Mouse (Mus musculus): ENCODE results near the gene Rac1. TPM values are rescaled to one million over a fixed set of nuclear protein-coding genes. Genes with fewer than 3 reads are reported as not detected.
"Not testable (repeated sequence)": the region's sequence is repeated elsewhere in the genome, so short reads cannot be mapped to it uniquely, and the experiment has no call there.

The Rac1 gene
- polyA plus RNA-seq, 1 experiment: 245 TPM

- H3K36me3 ChIP-seq (ENCODE audit: control insufficient read depth, insufficient read depth): peaks cover 3% of the 10 kb centered on the region
- no peak overlapping the region for H3K4me3 ChIP-seq
- H3K27me3 ChIP-seq (ENCODE audit: control insufficient read depth, insufficient read depth, insufficient read length): no peaks in the 10 kb centered on the region
- TF ChIP-seq USF1 (IDR thresholded peaks at IDR 0.05; ENCODE audit: low read depth): no peak
- TF ChIP-seq TCF12 (IDR thresholded peaks at IDR 0.05; ENCODE audit: insufficient read depth, poor library complexity, severe bottlenecking): no peak
- no peak for TF ChIP-seq MYOG (IDR thresholded peaks at IDR 0.05; ENCODE audit: control insufficient read depth in 1 of 3, insufficient read depth in 1 of 3, insufficient read length in 2 of 3, low read depth in 2 of 3)
- H3ac ChIP-seq (ENCODE audit: control insufficient read depth, insufficient read length): no peak overlapping the region
- H3K4me2 ChIP-seq (ENCODE audit: low read depth): no peak overlapping the region
- H3K79me2 ChIP-seq (ENCODE audit: control insufficient read depth, insufficient read depth): peaks cover 16% of the 10 kb centered on the region
Measured at GRCm38 (mm10) chr5:143504453-143504852, 23.4 kb downstream of the Rac1 start.

- no peak overlapping the region for H3K4me3 ChIP-seq
- H3K27me3 ChIP-seq (ENCODE audit: control insufficient read depth, insufficient read depth, insufficient read length): no peaks in the 10 kb centered on the region
- peaks cover 3% of the 10 kb centered on the region for H3K36me3 ChIP-seq (ENCODE audit: control insufficient read depth, insufficient read depth)
- peaks cover 11% of the 10 kb centered on the region for H3K79me2 ChIP-seq (ENCODE audit: control insufficient read depth, insufficient read depth)
- H3K4me2 ChIP-seq (ENCODE audit: low read depth): no peak overlapping the region
- TF ChIP-seq POLR2AphosphoS2 (IDR thresholded peaks at IDR 0.05; ENCODE audit: insufficient read length, low read depth): peak; percentile 24
- no peak for TF ChIP-seq TCF3 (IDR thresholded peaks at IDR 0.05; ENCODE audit: insufficient read length, low read depth)
- no peak overlapping the region for H3ac ChIP-seq (ENCODE audit: control insufficient read depth, insufficient read length)
Measured at GRCm38 (mm10) chr5:143503740-143504139, 24.1 kb downstream of the Rac1 start.

- TF ChIP-seq TCF3 (IDR thresholded peaks at IDR 0.05; ENCODE audit: insufficient read length, low read depth) (no peak), MYOG (IDR thresholded peaks at IDR 0.05; ENCODE audit: control insufficient read depth in 1 of 3, insufficient read depth in 1 of 3, insufficient read length in 2 of 3, low read depth in 2 of 3) (no peak), POLR2AphosphoS2 (IDR thresholded peaks at IDR 0.05; ENCODE audit: insufficient read length, low read depth) (peak; percentile 75)
- H3K4me2 ChIP-seq (ENCODE audit: low read depth): no peak overlapping the region
- no peak overlapping the region for H3K4me3 ChIP-seq
- no peaks in the 10 kb centered on the region for H3K27me3 ChIP-seq (ENCODE audit: control insufficient read depth, insufficient read depth, insufficient read length)
- H3ac ChIP-seq (ENCODE audit: control insufficient read depth, insufficient read length): no peak overlapping the region
- peaks cover 4% of the 10 kb centered on the region for H3K79me2 ChIP-seq (ENCODE audit: control insufficient read depth, insufficient read depth)
- peaks cover 3% of the 10 kb centered on the region for H3K36me3 ChIP-seq (ENCODE audit: control insufficient read depth, insufficient read depth)
Measured at GRCm38 (mm10) chr5:143502899-143503557, 24.8 kb downstream of the Rac1 start.

DNA sequence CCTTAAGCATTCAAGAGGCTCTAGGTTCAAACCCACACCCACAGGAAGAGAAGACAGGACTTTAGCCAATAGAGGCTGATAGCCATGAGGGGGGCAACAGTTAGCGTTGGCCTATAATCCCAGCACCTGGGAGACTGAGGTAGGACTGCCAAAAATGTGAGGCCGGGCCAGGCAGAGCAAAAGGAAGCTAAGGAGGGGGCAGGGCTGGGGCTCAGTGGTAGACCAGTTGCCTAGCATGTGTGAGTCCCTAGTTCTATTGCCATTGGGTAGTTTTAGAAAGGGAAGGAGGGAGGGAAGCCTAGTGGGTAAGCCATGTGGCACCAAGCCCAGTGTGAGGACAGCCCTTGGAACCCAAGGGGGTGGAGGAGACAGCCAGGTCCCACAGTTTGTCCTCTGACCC lies 26.2 kb downstream of the Rac1 start:
- TF ChIP-seq TCF12 (IDR thresholded peaks at IDR 0.05; ENCODE audit: insufficient read depth, poor library complexity, severe bottlenecking) (no peak), POLR2AphosphoS2 (IDR thresholded peaks at IDR 0.05; ENCODE audit: insufficient read length, low read depth) (peak; percentile 21)
- H3K36me3 ChIP-seq (ENCODE audit: control insufficient read depth, insufficient read depth): peaks cover 3% of the 10 kb centered on the region

GRCm38 (mm10) chr5:143501140-143501539 lies 26.7 kb downstream of the Rac1 start:
- H3K79me2 ChIP-seq (ENCODE audit: control insufficient read depth, insufficient read depth): no peaks in the 10 kb centered on the region
- no peak overlapping the region for H3K4me2 ChIP-seq (ENCODE audit: low read depth)

More for the DNA sequence above, 26.2 kb downstream of the Rac1 start:
- Histone ChIP-seq H3K4me3 (no peak overlapping the region), H3K27me3 (ENCODE audit: control insufficient read depth, insufficient read depth, insufficient read length) (no peaks in the 10 kb centered on the region), H3ac (ENCODE audit: control insufficient read depth, insufficient read length) (no peak overlapping the region), H3K79me2 (ENCODE audit: control insufficient read depth, insufficient read depth) (no peaks in the 10 kb centered on the region), H3K4me2 (ENCODE audit: low read depth) (no peak overlapping the region)

GRCm38 (mm10) chr5:143500711-143501110 lies 27.1 kb downstream of the Rac1 start:
- not testable (repeated sequence) for H3ac ChIP-seq (ENCODE audit: control insufficient read depth, insufficient read length)

More at GRCm38 (mm10) chr5:143501140-143501539, 26.7 kb downstream of the Rac1 start:
- peaks cover 3% of the 10 kb centered on the region for H3K36me3 ChIP-seq (ENCODE audit: control insufficient read depth, insufficient read depth)
- H3K4me3 ChIP-seq: no peak overlapping the region
- TF ChIP-seq POLR2AphosphoS2 (IDR thresholded peaks at IDR 0.05; ENCODE audit: insufficient read length, low read depth) (peak; percentile 66), TCF12 (IDR thresholded peaks at IDR 0.05; ENCODE audit: insufficient read depth, poor library complexity, severe bottlenecking) (no peak)
- no peaks in the 10 kb centered on the region for H3K27me3 ChIP-seq (ENCODE audit: control insufficient read depth, insufficient read depth, insufficient read length)
- H3ac ChIP-seq (ENCODE audit: control insufficient read depth, insufficient read length): no peak overlapping the region

GRCm38 (mm10) chr5:143499686-143500085 lies 28.1 kb downstream of the Rac1 start:
- no peaks in the 10 kb centered on the region for H3K79me2 ChIP-seq (ENCODE audit: control insufficient read depth, insufficient read depth)
- no peaks in the 10 kb centered on the region for H3K36me3 ChIP-seq (ENCODE audit: control insufficient read depth, insufficient read depth)
- no peak overlapping the region for H3K4me3 ChIP-seq
- H3ac ChIP-seq (ENCODE audit: control insufficient read depth, insufficient read length): no peak overlapping the region
- H3K4me2 ChIP-seq (ENCODE audit: low read depth): no peak overlapping the region
- no peaks in the 10 kb centered on the region for H3K27me3 ChIP-seq (ENCODE audit: control insufficient read depth, insufficient read depth, insufficient read length)
- TF ChIP-seq MYOD1 (IDR thresholded peaks at IDR 0.05; ENCODE audit: control insufficient read depth in 1 of 3, insufficient read length in 2 of 3, low read depth in 2 of 3) (no peak), POLR2AphosphoS2 (IDR thresholded peaks at IDR 0.05; ENCODE audit: insufficient read length, low read depth) (no peak), TCF12 (IDR thresholded peaks at IDR 0.05; ENCODE audit: insufficient read depth, poor library complexity, severe bottlenecking) (no peak), USF1 (IDR thresholded peaks at IDR 0.05; ENCODE audit: low read depth) (no peak)

More at GRCm38 (mm10) chr5:143500711-143501110, 27.1 kb downstream of the Rac1 start:
- H3K27me3 ChIP-seq (ENCODE audit: control insufficient read depth, insufficient read depth, insufficient read length); H3K79me2 ChIP-seq (ENCODE audit: control insufficient read depth, insufficient read depth); H3K4me3 ChIP-seq; H3K36me3 ChIP-seq (ENCODE audit: control insufficient read depth, insufficient read depth); H3K4me2 ChIP-seq (ENCODE audit: low read depth): not testable (repeated sequence)
